Mouse (Mus musculus): Measurements from ENCODE around the gene Trpv3. TPM values are rescaled to one million over a fixed set of nuclear protein-coding genes. Genes with fewer than 3 reads are reported as not detected.

The Trpv3 gene
- total and polyA plus RNA-seq, 2 experiments = under 0.01 to 0.01 TPM

DNA sequence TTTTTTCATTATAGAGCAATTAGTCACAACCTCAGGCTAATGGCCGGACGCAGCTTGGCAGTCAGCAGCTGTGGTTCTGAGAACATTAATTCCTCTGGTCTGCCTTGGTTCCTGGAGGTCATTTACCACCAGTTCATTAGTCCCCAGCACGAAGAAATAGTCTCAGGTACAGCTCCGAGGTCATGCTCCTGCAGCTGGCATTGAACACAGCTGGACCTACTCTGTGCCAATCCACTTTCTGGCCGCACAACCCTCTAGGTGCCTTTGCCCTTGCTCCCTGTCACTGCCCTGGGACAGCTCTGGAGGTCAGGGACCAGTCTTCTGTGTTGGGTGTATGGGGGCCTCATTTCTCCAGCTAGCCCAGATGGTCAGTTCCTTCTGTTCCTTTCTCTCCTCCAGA lies 38.3 kb upstream of the Trpv3 start:
- H3K4me1 ChIP-seq (ENCODE audit: control insufficient read depth, insufficient read depth, low read length) = peaks cover 6% of the 10 kb centered on the region; the same call in 1 of the 2 replicates
- H3K4me3 ChIP-seq (ENCODE audit: insufficient read depth, low read depth, low read length) = no peak overlapping the region
- 21% methylated on average over 5 of the region's 5 CpGs for WGBS
- H3K27ac ChIP-seq (replicated peaks; ENCODE audit: insufficient read depth, low read depth, low read length) = no peak overlapping the region
- DNase-seq (ENCODE audit: extremely low read depth, low read depth, low spot score) = peak; percentile 92
- no peaks in the 10 kb centered on the region for H3K79me2 ChIP-seq (ENCODE audit: control insufficient read depth, insufficient read depth, low read length)
- TF ChIP-seq CTCF (IDR thresholded peaks at IDR 0.05; ENCODE audit: low read depth, low read length) (no peak), POLR2A (IDR thresholded peaks at IDR 0.05; ENCODE audit: extremely low read depth, insufficient read depth, low read length) (no peak)
- H3K36me3 ChIP-seq (ENCODE audit: control insufficient read depth, insufficient read depth, low read length) = no peaks in the 10 kb centered on the region
- no peaks in the 10 kb centered on the region for H3K27me3 ChIP-seq (ENCODE audit: control insufficient read depth, insufficient read depth, low read length)
- no peak overlapping the region for H3K9ac ChIP-seq (ENCODE audit: low read depth, low read length)

DNA sequence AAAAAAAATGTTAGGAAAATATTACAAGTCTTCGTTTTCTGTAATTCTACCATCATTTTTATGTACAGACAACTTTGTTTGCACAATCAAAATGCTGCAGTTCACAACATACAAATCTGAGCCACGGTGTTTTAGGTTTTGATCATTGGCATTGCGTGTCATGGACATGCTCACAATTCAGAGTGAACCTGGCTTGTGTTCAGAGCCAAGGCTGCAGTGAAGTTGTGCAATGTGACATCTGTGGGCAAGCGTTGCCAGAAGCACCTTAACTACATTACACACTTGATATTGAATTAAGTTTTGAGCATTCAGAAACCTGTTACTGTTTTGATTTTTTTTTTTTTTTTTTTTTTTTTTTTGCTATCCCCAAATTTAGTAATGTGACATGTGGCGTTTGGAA lies 37.1 kb upstream of the Trpv3 start:
- no peaks in the 10 kb centered on the region for H3K79me2 ChIP-seq (ENCODE audit: control insufficient read depth, insufficient read depth, low read length)
- no peak overlapping the region for H3K9ac ChIP-seq (ENCODE audit: low read depth, low read length)
- WGBS = 35% methylated on average over 5 of the region's 5 CpGs
- H3K36me3 ChIP-seq (ENCODE audit: control insufficient read depth, insufficient read depth, low read length) = no peaks in the 10 kb centered on the region
- no peak overlapping the region for H3K27ac ChIP-seq (replicated peaks; ENCODE audit: insufficient read depth, low read depth, low read length)
- DNase-seq (ENCODE audit: extremely low read depth, low read depth, low spot score) = peak; percentile 93
- H3K4me3 ChIP-seq (ENCODE audit: insufficient read depth, low read depth, low read length) = no peak overlapping the region
- H3K27me3 ChIP-seq (ENCODE audit: control insufficient read depth, insufficient read depth, low read length) = no peaks in the 10 kb centered on the region
- H3K4me1 ChIP-seq (ENCODE audit: control insufficient read depth, insufficient read depth, low read length) = peaks cover 3% of the 10 kb centered on the region; the same call in 1 of the 2 replicates
- TF ChIP-seq CTCF (IDR thresholded peaks at IDR 0.05; ENCODE audit: low read depth, low read length) = no peak
- no peak for TF ChIP-seq POLR2A (IDR thresholded peaks at IDR 0.05; ENCODE audit: extremely low read depth, insufficient read depth, low read length)

DNA sequence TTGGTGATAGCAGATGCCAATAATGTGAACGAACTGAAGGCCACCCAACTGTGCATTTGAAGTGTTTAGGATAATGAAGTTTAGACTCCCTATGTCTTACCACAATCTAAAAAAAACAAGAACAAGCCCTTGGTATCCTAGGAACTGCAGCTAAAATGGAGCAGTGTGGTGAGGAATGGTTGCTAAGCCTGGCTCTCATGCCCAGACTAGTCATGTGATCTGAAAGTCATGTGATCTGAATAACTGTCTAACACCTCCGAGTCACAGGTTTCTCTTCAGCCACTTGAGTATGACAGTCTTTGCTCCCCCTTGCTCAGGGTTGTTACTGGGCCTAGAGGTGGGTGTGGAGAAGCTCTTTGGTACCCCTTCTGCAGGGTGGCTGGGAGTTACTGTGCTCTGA lies 34.7 kb upstream of the Trpv3 start:
- H3K79me2 ChIP-seq (ENCODE audit: control insufficient read depth, insufficient read depth, low read length) = no peaks in the 10 kb centered on the region
- 81% methylated on average over 2 of the region's 2 CpGs for WGBS
- H3K36me3 ChIP-seq (ENCODE audit: control insufficient read depth, insufficient read depth, low read length) = no peaks in the 10 kb centered on the region
- H3K4me3 ChIP-seq (ENCODE audit: insufficient read depth, low read depth, low read length) = no peak overlapping the region
- DNase-seq (ENCODE audit: extremely low read depth, low read depth, low spot score) = no peak
- H3K9ac ChIP-seq (ENCODE audit: low read depth, low read length) = no peak overlapping the region
- H3K4me1 ChIP-seq (ENCODE audit: control insufficient read depth, insufficient read depth, low read length) = peaks cover 10% of the 10 kb centered on the region; the same call in 1 of the 2 replicates
- H3K27me3 ChIP-seq (ENCODE audit: control insufficient read depth, insufficient read depth, low read length) = no peaks in the 10 kb centered on the region
- H3K27ac ChIP-seq (replicated peaks; ENCODE audit: insufficient read depth, low read depth, low read length) = no peak overlapping the region
- TF ChIP-seq CTCF (IDR thresholded peaks at IDR 0.05; ENCODE audit: low read depth, low read length) = no peak
- no peak for TF ChIP-seq POLR2A (IDR thresholded peaks at IDR 0.05; ENCODE audit: extremely low read depth, insufficient read depth, low read length)

DNA sequence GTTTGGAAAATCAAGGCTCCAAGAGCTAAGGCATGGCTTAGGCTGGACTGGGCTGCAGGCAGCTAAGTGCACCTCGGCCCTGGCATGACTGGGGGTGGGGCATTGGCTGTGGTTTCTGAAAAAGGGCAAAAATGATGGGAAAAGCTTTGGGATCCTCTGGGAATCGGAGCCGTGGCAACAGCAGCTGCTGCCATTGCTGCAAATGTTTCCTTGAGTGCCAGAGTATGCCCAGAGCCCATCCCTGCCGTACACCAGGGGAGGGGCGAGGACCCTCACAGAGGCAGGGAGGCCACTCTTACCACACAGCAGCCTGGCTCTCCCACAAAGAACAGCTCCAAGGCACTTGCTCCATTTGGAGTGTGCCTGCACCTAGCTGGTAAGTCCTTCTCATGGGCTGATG lies 33.2 kb upstream of the Trpv3 start, which contains the start of gene Trpv1:
Gene Trpv1 (plus strand): TSS at position 301 of the 400 bp plus-strand sequence.
- H3K36me3 ChIP-seq (ENCODE audit: control insufficient read depth, insufficient read depth, low read length) = no peaks in the 10 kb centered on the region
- H3K27ac ChIP-seq (replicated peaks; ENCODE audit: insufficient read depth, low read depth, low read length) = no peak within 1 kb of the TSS
- H3K9ac ChIP-seq (ENCODE audit: low read depth, low read length) = no peak within 1 kb of the TSS
- H3K79me2 ChIP-seq (ENCODE audit: control insufficient read depth, insufficient read depth, low read length) = no peaks in the 10 kb centered on the region
- no peak for DNase-seq (ENCODE audit: extremely low read depth, low read depth, low spot score)
- peaks cover 10% of the 10 kb centered on the region; the same call in 1 of the 2 replicates for H3K4me1 ChIP-seq (ENCODE audit: control insufficient read depth, insufficient read depth, low read length)
- WGBS = 92% methylated on average over 5 of the region's 5 CpGs
- TF ChIP-seq CTCF (IDR thresholded peaks at IDR 0.05; ENCODE audit: low read depth, low read length) (no peak), POLR2A (IDR thresholded peaks at IDR 0.05; ENCODE audit: extremely low read depth, insufficient read depth, low read length) (no peak)
- H3K27me3 ChIP-seq (ENCODE audit: control insufficient read depth, insufficient read depth, low read length) = no peaks in the 10 kb centered on the region
- H3K4me3 ChIP-seq (ENCODE audit: insufficient read depth, low read depth, low read length) = no peak within 1 kb of the TSS

DNA sequence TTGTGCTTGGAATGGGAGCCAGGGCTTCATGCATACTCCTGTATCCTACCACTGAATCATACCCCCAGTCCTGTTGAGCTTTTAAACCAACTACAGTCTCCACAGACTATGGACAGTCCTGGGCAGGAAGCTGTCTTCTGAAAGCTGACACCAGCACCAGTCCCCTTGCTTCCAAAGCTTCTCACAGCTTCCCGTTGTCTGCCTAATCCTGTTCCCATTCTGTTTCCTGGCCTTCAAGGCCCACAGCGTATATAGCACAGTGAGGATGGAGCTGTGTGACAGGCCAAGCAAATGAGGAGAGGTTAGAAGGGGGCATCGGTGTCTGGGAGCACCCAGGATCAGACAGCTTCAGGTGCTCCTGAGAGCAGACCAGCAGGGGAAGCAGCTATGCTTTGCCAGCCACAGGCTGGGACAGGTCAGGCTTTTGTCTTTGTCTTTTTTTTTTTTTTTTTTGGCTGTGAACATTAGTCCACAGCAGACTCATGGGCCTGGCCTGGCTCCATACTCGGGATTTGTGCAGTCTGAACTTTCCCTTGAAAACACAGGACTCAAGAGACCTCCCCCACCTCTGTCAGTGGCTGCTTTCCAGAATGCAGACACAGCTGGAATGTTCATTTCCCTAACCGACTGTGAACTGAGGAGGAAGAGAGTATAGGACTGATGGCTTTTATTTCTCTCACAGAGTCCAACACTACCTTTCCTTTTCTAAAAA lies 31.0 kb upstream of the Trpv3 start:
- Histone ChIP-seq H3K4me1 (ENCODE audit: control insufficient read depth, insufficient read depth, low read length) (peaks cover 7% of the 10 kb centered on the region; the same call in 1 of the 2 replicates), H3K27me3 (ENCODE audit: control insufficient read depth, insufficient read depth, low read length) (no peaks in the 10 kb centered on the region), H3K79me2 (ENCODE audit: control insufficient read depth, insufficient read depth, low read length) (no peaks in the 10 kb centered on the region), H3K9ac (ENCODE audit: low read depth, low read length) (no peak overlapping the region), H3K27ac (replicated peaks; ENCODE audit: insufficient read depth, low read depth, low read length) (no peak overlapping the region), H3K4me3 (ENCODE audit: insufficient read depth, low read depth, low read length) (no peak overlapping the region), H3K36me3 (ENCODE audit: control insufficient read depth, insufficient read depth, low read length) (no peaks in the 10 kb centered on the region)
- DNase-seq (ENCODE audit: extremely low read depth, low read depth, low spot score) = peak; percentile 79
- TF ChIP-seq CTCF (IDR thresholded peaks at IDR 0.05; ENCODE audit: low read depth, low read length) (no peak), POLR2A (IDR thresholded peaks at IDR 0.05; ENCODE audit: extremely low read depth, insufficient read depth, low read length) (no peak)
- WGBS = 18% methylated on average over 5 of the region's 5 CpGs

DNA sequence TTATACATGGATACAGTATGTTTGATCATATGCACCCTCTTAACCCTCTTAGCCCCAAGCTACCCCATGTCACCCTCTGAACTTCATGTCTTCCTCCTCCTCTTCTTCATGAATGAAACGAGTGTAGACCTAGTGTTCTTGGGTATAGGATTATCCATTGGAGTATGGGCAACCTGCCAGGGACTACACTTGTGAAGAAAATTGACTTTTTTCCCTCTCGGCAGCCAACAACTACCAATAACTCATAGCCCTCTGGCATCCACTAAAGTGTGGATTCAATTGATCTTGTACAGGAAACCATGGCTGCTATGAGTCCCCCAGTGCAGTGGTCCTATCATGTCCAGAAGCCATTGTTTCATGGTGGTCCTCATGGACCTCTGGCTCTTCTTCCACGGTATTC lies 30.5 kb upstream of the Trpv3 start:
- WGBS = 51% methylated on average over 3 of the region's 3 CpGs
- peak; percentile 32 for DNase-seq (ENCODE audit: extremely low read depth, low read depth, low spot score)
- H3K36me3 ChIP-seq (ENCODE audit: control insufficient read depth, insufficient read depth, low read length) = no peaks in the 10 kb centered on the region
- peaks cover 7% of the 10 kb centered on the region; the same call in 1 of the 2 replicates for H3K4me1 ChIP-seq (ENCODE audit: control insufficient read depth, insufficient read depth, low read length)
- no peaks in the 10 kb centered on the region for H3K27me3 ChIP-seq (ENCODE audit: control insufficient read depth, insufficient read depth, low read length)
- no peak overlapping the region for H3K27ac ChIP-seq (replicated peaks; ENCODE audit: insufficient read depth, low read depth, low read length)
- H3K79me2 ChIP-seq (ENCODE audit: control insufficient read depth, insufficient read depth, low read length) = no peaks in the 10 kb centered on the region
- H3K9ac ChIP-seq (ENCODE audit: low read depth, low read length) = no peak overlapping the region
- TF ChIP-seq CTCF (IDR thresholded peaks at IDR 0.05; ENCODE audit: low read depth, low read length) = no peak
- no peak for TF ChIP-seq POLR2A (IDR thresholded peaks at IDR 0.05; ENCODE audit: extremely low read depth, insufficient read depth, low read length)
- no peak overlapping the region for H3K4me3 ChIP-seq (ENCODE audit: insufficient read depth, low read depth, low read length)
